In the genomic region with DNA sequence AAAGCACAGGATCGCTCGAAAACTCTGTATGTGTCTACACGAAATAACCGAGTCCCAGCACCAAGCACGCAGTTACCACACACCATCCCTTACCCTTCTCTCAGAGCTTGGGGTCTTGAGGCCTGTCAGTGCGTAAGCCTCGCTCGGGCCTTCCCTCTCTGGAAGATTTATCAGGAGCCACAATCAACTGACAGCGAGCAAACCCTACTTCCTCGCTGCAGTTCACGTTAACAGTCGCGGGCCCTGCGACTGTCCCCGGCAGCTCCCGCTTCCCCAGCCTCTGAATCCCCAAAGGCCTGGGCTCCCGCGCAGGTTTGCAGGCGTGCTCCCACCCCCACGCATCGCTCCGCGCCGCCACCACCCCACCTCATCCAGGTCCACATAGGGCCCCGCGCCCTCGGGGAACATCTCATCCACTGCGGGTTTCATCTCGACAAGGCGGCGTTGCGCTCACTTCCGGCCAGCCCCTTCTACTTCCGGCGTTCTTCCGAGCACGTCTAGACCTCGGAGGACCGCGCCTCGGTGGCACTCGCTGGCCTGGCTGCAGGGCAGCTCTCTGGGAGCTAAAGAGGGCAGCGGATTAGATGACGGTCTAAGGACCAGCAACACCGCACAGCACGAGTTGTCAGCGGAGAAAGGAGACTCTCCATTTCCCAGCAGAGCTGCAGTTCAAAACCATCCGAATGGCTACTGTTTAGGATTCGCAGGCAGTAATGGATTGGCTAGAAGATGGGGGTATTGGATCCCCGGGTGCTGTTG, we compare ENCODE assay signal across 8 mouse cellular contexts. TPM values are rescaled to one million over a fixed set of nuclear protein-coding genes. Genes with fewer than 3 reads are reported as not detected.
DNase-seq lines count a peak whose midpoint lies in the region; ATAC-seq lines count a peak whose summit lies in the region.

A gene (minus strand): TSS at position 472 of the 759 bp plus-strand sequence.

- intact Hi-C loops in gastrocnemius, postnatal 14 days (cut with DNase I; ENCODE audit: low total_unique reads), result loop anchor here (5.0 kb wide), 1 partner anchor 186 kb away; no protein-coding TSS in a partner anchor
- intact Hi-C loops in left cerebral cortex, postnatal 10 days (cut with DNase I), result no loop called here

- DNase-seq in adrenal gland, adult (ENCODE audit: inconsistent age in 2 of 2, low spot score in 1 of 2), result peak; percentile 92 to 97
- peak; percentile 95 for DNase-seq in embryo, embryonic 10.5 days (ENCODE audit: low spot score)
- peak; percentile 91 for DNase-seq in gastrocnemius, postnatal 14 days
- peak; percentile 87 to 92 for DNase-seq in left cerebral cortex, postnatal 10 days (ENCODE audit: extremely low spot score in 1 of 2, low spot score in 2 of 2)
- DNase-seq in right cerebral cortex, postnatal 25 days, result peak; percentile 90
- peak; percentile 81 to 88 for DNase-seq in urinary bladder, postnatal 4 days (ENCODE audit: low spot score in 2 of 2)

- peak; percentile 97 for ATAC-seq in inflammation-experienced regulatory T-cells, adult 6 months
- ATAC-seq in megakaryocyte-erythroid progenitor cell, adult 5-6 weeks (replicated peaks; ENCODE audit: low FRiP score, low TSS enrichment, poor library complexity, severe bottlenecking), result peak; percentile 95

RNA-seq across cellular contexts. Expression of the gene that starts here (rescaled TPM):
- 100 to 1,000 TPM; 213 to 227 TPM for total RNA-seq in gastrocnemius, postnatal 14 days (2021)
- 100 to 1,000 TPM; 205 to 272 (median 248) TPM for polyA plus RNA-seq in inflammation-experienced regulatory T-cells, adult 6 months (2017; shearing (Covaris generic))
- 100 to 1,000 TPM; 235 to 237 TPM for total RNA-seq in left cerebral cortex, postnatal 10 days (2021)
- total RNA-seq in megakaryocyte-erythroid progenitor cell, adult 5-6 weeks (2014; fragmentation: Nextera tagmentation), result 193 and 214 TPM in 2 replicates
- total RNA-seq in megakaryocyte-erythroid progenitor cell, adult 5-6 weeks (2017), result 142 TPM in 2 replicates

Comparison
In these comparisons a context has a peak if more than half of its experiments do, and no peak if none do; other contexts are left out.
1. Peak in every context shown above with its lines: DNase-seq and ATAC-seq.